Mouse (Mus musculus): ENCODE measurements around the gene Aldh1a1.

DNA sequence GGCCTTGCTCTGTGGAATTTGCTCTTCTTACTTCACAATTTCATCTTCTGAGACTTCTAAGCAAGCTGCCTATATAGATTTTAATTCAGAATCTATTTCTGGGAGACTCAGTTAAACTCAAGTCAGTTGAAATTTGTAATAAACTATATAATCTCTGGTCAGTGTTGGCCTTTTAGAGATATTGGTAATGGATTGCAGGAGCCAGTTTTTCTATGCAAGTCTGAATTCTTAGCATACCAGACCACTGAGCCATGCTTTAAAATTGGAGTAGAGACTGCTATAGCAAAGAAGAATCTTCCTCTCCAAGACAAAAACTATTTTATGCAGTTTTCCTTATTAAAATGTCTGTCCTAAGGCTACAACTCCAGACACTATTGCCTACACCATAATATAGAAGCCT lies 4.0 kb downstream of the Aldh1a1 start:
- no peak for TF ChIP-seq CTCF (IDR thresholded peaks at IDR 0.05)
- TF ChIP-seq EP300 (IDR thresholded peaks at IDR 0.05), result no peak

All from lung, postnatal 0 days (tissue).